Mouse (Mus musculus) kidney, embryonic 14.5 days (tissue): ENCODE measurements around the gene Cdk8. TPM values are rescaled to one million over a fixed set of nuclear protein-coding genes. Genes with fewer than 3 reads are reported as not detected.

ENCODE experiments used
- ATAC-seq: fragments of 200-750 bp; cut with Nextera tagmentation; 2 replicates; pipeline ENCODE4 v1.8.0; 2017; ENCODE audit warnings: moderate number of reproducible peaks, mild to moderate bottlenecking, moderate TSS enrichment, moderate library complexity; ENCODE audit not compliant: low FRiP score, low TSS enrichment
- H3K27ac ChIP-seq: fragments of 300-500 bp; sonication (generic); 2 replicates; pipeline ENCODE4 v1.5.1; 2014; ENCODE audit warnings: low read depth, mild to moderate bottlenecking, low read length, moderate library complexity, mixed read lengths
- H3K27me3 ChIP-seq: fragments of 300-500 bp; sonication (generic); 2 replicates; pipeline ENCODE4 v1.6.1; 2014; ENCODE audit warnings: mild to moderate bottlenecking, low read length; ENCODE audit not compliant: control insufficient read depth, insufficient read depth
- H3K36me3 ChIP-seq: fragments of 300-500 bp; sonication (generic); 2 replicates; pipeline ENCODE4 v1.6.1; 2014; ENCODE audit warnings: low read length, mixed read lengths; ENCODE audit not compliant: control insufficient read depth, insufficient read depth
- H3K4me1 ChIP-seq: fragments of 300-500 bp; sonication (generic); 2 replicates; pipeline ENCODE4 v1.6.1; 2014; ENCODE audit warnings: low read length, mixed read lengths; ENCODE audit not compliant: control insufficient read depth, insufficient read depth
- H3K4me2 ChIP-seq: fragments of 300-500 bp; sonication (generic); replicated peaks from 2 replicates; pipeline ENCODE4 v1.6.1; 2014; ENCODE audit warnings: low read depth, mild to moderate bottlenecking, low read length
- H3K4me3 ChIP-seq: fragments of 300-500 bp; sonication (generic); 2 replicates; pipeline ENCODE4 v1.5.1; 2014; ENCODE audit warnings: mild to moderate bottlenecking, low read length
- H3K9ac ChIP-seq: fragments of 300-500 bp; sonication (generic); 2 replicates; pipeline ENCODE4 v1.6.1; 2014; ENCODE audit warnings: low read depth, mild to moderate bottlenecking, low read length, moderate library complexity
- H3K9me3 ChIP-seq: fragments of 300-500 bp; sonication (generic); 2 replicates; pipeline ENCODE4 v1.6.1; 2016; ENCODE audit warnings: low read length; ENCODE audit not compliant: control insufficient read depth
- WGBS: fragments of 180-500 bp; shearing (Covaris S2); extraction: QIAGEN DNeasy Blood & Tissue Kit; methylation state at CpG from one replicate; pipeline ENCODE4 v1.1.7; 2014; 5-methylcytosine and 5-hydroxymethylcytosine counted together
- polyA plus RNA-seq: library from polyadenylated mRNA; unstranded; fragments of >200 nt; fragmentation: Nextera tagmentation; extraction: Ambion mirVana; gene quantifications from 2 replicates; pipeline ENCODE4 v1.2.1, GENCODE M21; 2014

Gene Cdk8
- polyA plus RNA-seq, 1 experiment from 2014 or later = 35.0 TPM

DNA sequence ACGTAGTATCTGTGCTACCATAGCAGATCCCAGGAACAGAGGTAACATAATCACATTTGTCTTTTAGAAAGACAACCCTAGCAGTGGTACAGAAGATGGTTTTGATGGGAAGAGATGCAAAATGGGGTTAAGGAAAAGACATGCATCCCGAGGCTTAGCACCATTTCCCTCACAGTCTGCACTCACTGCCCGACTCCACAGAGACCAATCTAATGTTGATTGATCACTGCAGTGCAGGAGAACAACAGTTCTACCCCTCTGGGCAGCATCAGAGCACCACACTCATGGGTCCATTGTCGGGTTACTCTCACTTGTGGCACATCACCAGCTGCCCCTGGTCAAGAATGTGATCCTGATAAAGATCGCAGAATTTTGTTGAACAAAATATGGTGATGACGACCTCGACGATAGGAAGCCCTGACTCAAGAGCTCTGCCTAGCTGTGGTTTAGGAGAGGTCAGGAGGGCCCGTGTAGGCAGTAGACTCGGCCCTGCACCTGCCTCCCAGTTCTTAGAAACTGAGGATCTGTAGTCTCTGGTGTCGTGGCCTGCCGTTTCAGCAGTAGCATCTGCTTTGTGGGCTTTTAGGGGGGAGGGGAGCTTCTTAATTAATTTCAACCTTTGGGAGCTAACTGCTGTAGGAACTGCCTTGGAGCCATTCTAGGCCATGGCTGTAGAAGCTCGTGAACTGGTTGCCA, 51.0 kb downstream of the Cdk8 start:
- Histone ChIP-seq H3K4me2 (no peak overlapping the region), H3K36me3 (peaks cover 33% of the 10 kb centered on the region; the same call in 1 of the 2 replicates), H3K4me3 (no peak overlapping the region), H3K9me3 (no peaks in the 10 kb centered on the region), H3K4me1 (no peaks in the 10 kb centered on the region), H3K27ac (no peak overlapping the region), H3K27me3 (no peaks in the 10 kb centered on the region), H3K9ac (no peak overlapping the region)
- no peak for ATAC-seq
- WGBS = 79% methylated on average over 13 of the region's 13 CpGs

GRCm38 (mm10) chr5:146283899-146284298, 52.9 kb downstream of the Cdk8 start:
- H3K4me3 ChIP-seq = no peak overlapping the region
- H3K36me3 ChIP-seq = peaks cover 42% of the 10 kb centered on the region
- H3K27ac ChIP-seq = no peak overlapping the region
- H3K9me3 ChIP-seq = no peaks in the 10 kb centered on the region
- 93% methylated on average over 6 of the region's 6 CpGs for WGBS
- H3K9ac ChIP-seq = no peak overlapping the region
- H3K4me2 ChIP-seq = no peak overlapping the region
- no peak for ATAC-seq
- no peaks in the 10 kb centered on the region for H3K4me1 ChIP-seq
- H3K27me3 ChIP-seq = no peaks in the 10 kb centered on the region

DNA sequence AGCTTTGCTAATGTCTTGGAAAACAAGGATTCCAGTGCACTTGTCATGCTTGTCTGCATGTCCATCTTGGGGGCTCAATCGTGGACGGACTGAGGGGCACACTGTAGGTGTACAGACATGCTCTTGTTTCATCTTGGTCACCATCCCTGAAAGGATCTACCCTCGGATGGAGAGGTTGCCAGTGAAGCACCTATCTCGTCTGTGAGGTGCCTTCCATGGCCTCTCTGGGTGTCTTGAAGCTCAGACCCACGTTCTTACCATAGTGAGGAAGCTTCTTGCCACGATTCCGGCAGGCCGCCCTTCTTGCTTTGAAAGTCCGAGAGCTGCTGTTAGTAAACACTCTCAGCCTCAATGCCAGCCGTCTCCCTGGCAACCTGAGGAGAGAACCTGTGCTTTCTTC, 56.4 kb downstream of the Cdk8 start:
- Histone ChIP-seq H3K27ac (no peak overlapping the region), H3K4me2 (no peak overlapping the region), H3K4me3 (no peak overlapping the region), H3K9me3 (no peaks in the 10 kb centered on the region), H3K36me3 (peaks cover 39% of the 10 kb centered on the region), H3K9ac (no peak overlapping the region), H3K27me3 (no peaks in the 10 kb centered on the region), H3K4me1 (no peaks in the 10 kb centered on the region)
- ATAC-seq = no peak
- 88% methylated on average over 10 of the region's 10 CpGs for WGBS

DNA sequence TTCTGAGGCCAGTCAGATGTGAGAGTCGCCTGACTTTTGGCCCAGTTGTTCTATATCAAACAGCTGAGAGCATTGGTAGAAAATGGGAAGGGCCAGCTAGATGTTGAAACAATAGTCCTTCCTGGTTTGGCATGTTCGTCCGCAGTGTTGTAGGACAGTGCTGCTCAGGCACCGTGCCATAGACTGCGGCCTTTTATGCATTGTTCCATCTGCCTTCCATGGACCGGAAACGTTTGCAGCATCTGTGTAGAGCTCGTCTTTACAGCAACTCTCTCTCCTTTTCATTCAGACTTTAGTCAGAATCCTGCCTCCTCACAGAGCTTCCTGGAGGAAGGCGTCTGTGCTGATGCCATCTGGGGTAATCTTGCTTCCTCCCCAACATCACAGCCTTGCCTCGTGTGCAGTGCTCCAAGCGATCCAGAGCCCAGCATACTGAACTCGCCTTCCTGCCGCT, 57.0 kb downstream of the Cdk8 start:
- ATAC-seq = no peak
- Histone ChIP-seq H3K4me3 (no peak overlapping the region), H3K27ac (no peak overlapping the region), H3K27me3 (no peaks in the 10 kb centered on the region), H3K9ac (no peak overlapping the region), H3K36me3 (peaks cover 39% of the 10 kb centered on the region), H3K4me2 (no peak overlapping the region), H3K9me3 (no peaks in the 10 kb centered on the region), H3K4me1 (no peaks in the 10 kb centered on the region)
- 88% methylated on average over 13 of the region's 13 CpGs for WGBS

- H3K4me2 ChIP-seq = no peak overlapping the region
- ATAC-seq = no peak
- H3K4me1 ChIP-seq = no peaks in the 10 kb centered on the region
- no peak overlapping the region for H3K27ac ChIP-seq
- no peak overlapping the region for H3K9ac ChIP-seq
- WGBS = 61% methylated on average over 7 of the region's 7 CpGs
- no peaks in the 10 kb centered on the region for H3K27me3 ChIP-seq
- H3K9me3 ChIP-seq = no peaks in the 10 kb centered on the region
- peaks cover 37% of the 10 kb centered on the region for H3K36me3 ChIP-seq
- no peak overlapping the region for H3K4me3 ChIP-seq
Observed at GRCm38 (mm10) chr5:146289921-146290320, 58.9 kb downstream of the Cdk8 start.

DNA sequence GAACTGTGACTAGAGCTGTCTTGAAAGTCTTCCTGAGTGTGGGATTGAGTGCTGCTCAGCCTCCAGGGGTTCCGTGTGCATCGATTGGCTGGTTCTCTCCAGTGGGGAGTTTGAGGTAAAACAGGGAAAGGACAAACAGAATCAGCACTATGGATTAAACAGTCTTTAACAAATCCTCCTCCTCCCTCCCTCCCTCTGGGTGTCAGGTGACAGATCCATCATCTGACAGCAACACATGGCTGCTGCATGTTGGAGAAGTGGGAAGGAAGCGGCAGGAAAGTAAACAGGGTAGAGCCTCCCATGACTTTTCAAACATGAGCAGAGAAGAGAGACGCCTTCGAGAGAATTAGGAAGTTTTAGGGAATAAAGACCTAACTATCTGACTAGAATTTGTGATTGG, 59.4 kb downstream of the Cdk8 start:
- Histone ChIP-seq H3K4me3 (no peak overlapping the region), H3K9me3 (no peaks in the 10 kb centered on the region), H3K27me3 (no peaks in the 10 kb centered on the region), H3K36me3 (peaks cover 37% of the 10 kb centered on the region), H3K4me2 (no peak overlapping the region), H3K4me1 (no peaks in the 10 kb centered on the region), H3K9ac (no peak overlapping the region), H3K27ac (no peak overlapping the region)
- no peak for ATAC-seq
- 63% methylated on average over 5 of the region's 5 CpGs for WGBS

DNA sequence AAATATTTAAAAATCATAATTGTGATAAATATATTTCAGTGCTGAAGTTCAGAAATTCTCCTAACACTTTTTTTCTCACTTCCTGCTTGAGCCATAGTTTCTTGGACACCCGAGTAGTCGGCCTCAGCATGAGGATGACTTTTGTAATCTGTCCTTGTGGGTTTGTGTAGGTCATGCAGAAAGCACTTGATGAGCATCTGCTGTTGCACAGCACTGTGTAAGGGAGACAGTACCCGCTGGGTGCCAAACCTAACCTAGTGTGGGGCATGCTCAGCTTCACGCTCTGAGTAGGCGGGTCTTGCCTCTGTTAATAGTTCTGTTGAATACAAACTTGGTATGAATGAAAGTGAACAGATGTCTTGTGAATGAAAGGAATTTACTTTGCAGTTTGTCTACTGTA, 60.5 kb downstream of the Cdk8 start:
- H3K9me3 ChIP-seq = no peaks in the 10 kb centered on the region
- no peak overlapping the region for H3K9ac ChIP-seq
- no peaks in the 10 kb centered on the region for H3K27me3 ChIP-seq
- 91% methylated on average over 5 of the region's 5 CpGs for WGBS
- H3K4me3 ChIP-seq = no peak overlapping the region
- ATAC-seq = no peak
- H3K4me1 ChIP-seq = no peaks in the 10 kb centered on the region
- peaks cover 39% of the 10 kb centered on the region for H3K36me3 ChIP-seq
- no peak overlapping the region for H3K4me2 ChIP-seq
- no peak overlapping the region for H3K27ac ChIP-seq

GRCm38 (mm10) chr5:146292896-146293680, 62.1 kb downstream of the Cdk8 start:
- Histone ChIP-seq H3K36me3 (peaks cover 36% of the 10 kb centered on the region), H3K9ac (no peak overlapping the region), H3K4me2 (no peak overlapping the region), H3K27me3 (no peaks in the 10 kb centered on the region), H3K4me3 (no peak overlapping the region), H3K9me3 (no peaks in the 10 kb centered on the region), H3K4me1 (no peaks in the 10 kb centered on the region), H3K27ac (no peak overlapping the region)
- no peak for ATAC-seq
- WGBS = 92% methylated on average over 5 of the region's 5 CpGs
